Mouse (Mus musculus) right cerebral cortex, adult 18-20 months (tissue): ENCODE data around the gene Ccdc184.

Experiments used
- DNase-seq: peaks from one replicate; pipeline ENCODE4 v3.0.0; 2022; ENCODE audit warnings: mixed read lengths

The Ccdc184 gene

DNA sequence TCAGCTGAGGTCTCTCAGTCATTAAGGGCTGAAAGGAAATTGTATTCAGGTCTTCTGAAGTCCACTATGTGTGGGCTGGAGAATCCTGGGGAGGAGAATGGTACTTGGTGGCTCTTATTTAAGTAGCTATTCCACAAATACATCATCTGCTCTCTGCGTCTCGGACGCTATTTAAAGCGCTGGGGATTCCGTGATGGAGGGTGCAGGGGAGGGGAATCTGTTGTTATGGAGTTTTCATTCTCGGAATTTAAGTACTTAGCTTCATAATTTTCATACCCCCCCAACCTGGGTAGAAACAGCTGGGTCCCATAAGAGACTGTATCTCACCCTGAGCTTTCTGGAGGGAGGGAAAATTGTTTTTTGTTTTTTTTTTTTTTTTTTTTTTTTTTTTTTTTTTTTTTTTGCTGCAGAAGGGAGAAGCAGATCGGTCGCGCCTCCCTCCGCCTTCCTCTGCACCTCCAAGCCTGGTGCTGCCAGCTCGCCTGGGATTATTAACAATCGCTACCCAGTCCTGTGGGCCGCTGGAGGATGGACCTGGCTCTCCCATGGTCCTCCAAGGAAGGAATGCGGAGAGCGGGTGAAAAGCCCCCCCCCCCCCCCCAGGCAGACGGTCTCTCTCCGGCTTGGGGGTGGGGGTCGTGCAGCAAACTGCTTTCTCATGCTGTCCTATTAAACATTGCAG, at the start of gene Ccdc184:
Gene Ccdc184 (plus strand): TSS at position 196 of the 682 bp plus-strand sequence.
- DNase-seq, result peak; percentile 24

DNA sequence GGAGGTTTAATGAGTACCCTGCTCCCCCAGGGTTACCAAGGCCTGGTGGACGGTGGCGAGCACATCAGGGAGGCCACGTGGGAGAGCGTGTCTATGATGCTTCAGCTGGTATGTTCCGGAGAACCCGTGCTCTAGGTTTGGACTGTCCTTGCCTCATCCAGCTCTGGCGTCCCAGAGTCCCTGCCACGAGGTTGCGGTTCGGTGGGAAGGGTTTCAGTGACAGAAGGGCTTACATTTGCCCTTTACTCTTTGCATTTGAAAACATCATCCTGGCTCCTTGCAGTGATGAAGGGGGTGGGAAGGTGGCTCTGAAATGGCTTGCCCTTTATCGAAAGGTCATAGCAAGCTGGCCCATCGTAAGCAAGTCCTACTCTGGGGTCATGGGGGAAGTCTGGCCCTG, 47.6 kb upstream of the Ccdc184 start:
- no peak for DNase-seq

DNA sequence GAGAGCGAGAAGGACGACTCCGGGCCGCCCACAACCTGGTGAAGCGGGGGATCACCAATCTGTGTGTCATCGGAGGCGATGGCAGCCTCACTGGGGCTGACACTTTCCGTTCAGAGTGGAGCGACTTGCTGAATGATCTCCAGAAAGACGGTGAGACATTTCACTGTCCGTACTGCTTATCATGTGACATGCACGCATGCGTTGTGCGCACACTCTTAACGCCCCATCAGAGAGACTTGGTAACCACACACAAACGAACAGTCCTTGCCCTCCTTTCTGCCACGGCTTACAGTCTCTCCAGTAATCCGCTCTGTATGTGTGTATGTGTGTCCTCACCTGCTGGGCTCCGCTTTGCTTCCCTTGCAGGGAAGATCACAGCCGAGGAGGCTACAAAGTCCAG, 46.1 kb upstream of the Ccdc184 start:
- DNase-seq, result no peak

DNA sequence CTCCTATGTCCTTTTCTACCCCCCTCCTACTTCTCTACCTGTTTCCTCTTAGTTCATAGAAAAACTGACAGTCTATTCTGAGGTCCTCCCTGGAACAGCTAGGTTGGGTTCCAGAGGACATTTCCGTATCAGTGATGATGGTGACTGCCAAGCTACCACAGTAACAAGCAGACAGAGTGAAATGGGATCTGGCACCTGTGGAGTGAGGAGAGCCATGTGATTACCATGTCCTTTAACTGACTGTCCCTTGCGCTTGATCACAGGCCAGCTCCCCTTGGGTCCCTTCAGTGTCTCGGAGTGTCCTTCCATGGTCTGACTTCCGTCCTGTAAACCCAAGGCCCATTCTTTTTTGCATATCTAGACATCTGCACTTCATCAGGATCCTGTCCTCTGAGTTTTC, 36.0 kb upstream of the Ccdc184 start:
- DNase-seq, result no peak

DNA sequence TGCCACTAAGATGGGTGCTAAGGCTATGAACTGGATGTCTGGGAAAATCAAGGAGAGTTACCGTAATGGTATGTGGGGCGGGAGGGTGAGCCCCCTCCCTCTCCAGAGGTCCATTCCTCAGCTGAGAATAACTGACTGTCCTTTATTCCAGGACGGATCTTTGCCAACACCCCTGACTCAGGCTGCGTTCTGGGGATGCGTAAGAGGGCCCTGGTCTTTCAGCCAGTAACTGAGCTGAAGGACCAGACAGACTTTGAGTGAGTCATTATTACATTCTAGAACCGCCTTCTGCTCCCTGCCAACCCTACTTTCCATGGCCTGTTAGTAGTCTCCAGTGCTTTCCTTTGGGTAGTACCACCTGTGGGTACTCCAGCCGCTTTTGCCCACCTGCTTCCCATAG, 35.5 kb upstream of the Ccdc184 start:
- no peak for DNase-seq

DNA sequence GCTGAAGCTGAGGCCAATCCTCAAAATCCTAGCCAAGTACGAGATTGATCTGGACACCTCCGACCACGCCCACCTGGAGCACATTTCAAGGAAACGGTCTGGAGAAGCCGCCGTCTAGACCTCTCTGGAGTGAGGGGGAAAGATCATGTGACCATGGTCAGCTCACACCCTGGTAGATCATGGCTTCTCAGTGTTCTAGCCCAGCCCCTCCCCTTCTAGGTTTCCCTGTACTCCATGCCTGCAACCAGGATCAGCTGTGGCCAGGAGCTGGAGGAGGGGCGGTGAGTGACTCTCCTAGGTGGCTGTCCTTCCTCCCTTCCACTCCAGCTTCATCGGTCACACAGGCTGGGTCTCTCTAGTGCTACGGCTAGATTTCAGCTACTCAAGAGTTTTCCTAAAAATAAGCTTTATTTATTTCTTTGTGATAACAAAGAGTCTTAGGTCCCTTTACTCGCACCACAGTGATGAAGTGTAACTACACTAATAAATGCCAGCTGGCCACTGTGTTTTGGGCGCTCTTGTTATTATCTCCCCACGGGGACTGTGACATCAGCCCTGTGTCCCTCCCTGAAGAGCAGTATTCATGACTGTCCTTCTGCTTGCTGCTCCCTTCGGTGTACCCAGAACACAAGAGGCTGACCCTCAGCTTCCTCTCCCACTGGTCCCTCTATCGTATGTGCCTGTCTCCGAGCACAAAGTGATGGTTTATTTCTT, 34.9 kb upstream of the Ccdc184 start:
- no peak for DNase-seq

DNA sequence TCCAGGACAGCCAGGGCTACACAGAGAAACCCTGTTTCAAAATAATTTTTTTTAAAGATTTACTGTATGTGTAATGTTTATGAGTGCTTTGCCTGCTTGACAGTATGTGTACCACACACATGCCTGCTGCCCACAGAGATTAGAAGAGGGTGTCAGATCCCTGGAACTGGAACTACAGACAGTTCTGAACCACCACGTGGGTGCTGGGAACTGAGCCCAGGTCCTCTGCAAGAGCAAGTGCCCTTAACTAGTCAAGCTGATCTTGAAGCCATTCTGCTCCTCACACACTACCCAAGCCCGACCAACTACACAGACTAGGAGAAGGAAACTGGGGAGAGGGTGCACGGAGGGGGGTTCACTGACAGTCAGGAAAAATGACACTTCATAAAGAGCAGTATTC, 33.5 kb upstream of the Ccdc184 start:
- DNase-seq, result no peak

DNA sequence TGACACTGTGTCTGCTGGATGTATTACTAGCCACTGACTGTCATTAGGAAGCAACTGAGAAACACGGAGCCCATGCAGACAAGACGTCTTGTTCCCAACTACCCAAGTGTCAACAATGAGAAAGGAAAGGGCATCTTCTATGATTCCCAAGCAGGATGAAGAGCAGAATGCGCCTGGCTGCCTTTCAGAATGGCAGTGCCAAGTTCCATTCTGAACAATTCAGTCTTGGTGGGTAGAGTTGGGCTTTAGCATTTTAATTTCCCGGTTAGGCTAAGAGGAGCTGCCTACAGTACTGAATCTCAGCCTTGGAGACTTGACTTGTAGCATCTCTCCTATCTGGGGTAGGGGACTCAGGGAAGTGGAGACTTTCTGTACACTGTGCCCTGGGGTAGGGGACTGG, 32.9 kb upstream of the Ccdc184 start:
- peak; percentile 38 for DNase-seq

DNA sequence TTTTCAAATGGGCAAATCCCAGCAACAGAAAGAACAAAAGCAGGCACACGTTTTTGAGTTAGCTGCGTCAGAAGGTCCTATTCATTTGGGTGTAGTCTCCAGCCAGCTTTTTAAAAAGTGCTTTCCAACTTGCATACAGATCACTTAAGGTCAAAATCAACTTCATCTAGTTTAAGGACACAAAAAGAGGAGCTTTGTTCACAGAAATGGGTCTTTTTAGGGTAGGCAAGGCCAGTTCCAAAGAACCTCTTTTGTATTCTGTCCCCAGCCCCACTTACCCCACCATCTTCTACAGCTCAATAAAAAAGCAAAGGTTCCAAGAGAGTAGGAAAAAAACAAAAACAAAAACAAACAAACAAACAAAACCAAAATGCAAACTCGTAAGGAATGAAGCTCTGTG, 32.3 kb upstream of the Ccdc184 start:
- no peak for DNase-seq

DNA sequence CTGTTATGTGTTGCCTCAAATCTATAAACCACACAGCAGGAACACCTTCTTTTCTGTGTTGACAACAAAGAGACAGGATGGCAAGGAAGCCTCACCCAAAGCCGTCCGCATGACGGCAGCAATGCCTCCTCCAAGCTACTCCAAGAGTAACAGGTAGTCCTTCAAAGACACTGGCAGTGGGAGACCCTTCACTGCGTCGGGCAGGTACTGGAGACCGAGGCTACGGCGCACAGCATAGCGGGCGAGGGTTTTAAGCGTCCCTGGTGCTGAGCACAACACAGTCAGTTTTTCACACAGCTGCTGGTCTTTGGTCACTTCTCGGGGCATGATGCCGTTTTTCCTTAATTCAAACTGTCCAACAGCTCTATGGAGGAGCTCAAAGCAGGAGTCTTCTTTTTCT, 31.3 kb upstream of the Ccdc184 start:
- no peak for DNase-seq

DNA sequence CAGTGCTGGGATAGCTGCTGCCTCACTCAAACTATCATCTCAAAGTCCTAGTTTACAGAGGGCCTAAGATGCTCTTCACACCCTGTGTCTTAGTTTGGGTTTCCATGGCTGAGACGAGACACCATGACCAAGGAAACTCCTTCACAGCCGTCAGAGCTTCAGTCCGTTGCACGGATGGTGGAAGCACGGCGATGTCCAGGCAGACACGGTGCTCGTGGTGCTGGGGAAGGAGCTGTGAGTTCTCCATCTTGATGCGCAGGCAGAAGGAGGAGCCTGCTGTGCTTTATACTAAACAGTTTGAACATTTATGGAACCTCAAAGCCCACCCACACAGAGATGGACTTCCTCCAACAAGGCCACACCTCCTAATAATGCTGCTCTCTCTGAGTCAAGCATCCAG, 30.1 kb upstream of the Ccdc184 start:
- DNase-seq, result no peak

DNA sequence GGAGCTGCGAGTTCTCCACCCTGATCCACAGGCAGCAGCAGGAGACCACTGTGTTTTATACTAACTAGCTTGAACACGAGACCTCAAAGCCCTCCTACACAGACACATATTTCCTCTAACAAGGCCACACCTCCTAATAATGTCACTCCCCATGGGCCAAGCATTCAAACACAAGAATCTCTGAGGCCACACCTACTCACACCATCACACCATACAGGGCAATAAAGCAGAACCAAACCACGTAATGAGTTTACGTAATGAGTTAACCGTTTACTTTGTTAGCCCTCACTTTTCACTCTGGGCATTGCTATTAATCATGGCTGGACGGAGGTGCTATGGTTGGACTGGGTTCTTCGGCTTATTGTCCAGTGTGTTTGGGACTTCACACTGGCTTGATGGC, 27.2 kb upstream of the Ccdc184 start:
- DNase-seq, result no peak

DNA sequence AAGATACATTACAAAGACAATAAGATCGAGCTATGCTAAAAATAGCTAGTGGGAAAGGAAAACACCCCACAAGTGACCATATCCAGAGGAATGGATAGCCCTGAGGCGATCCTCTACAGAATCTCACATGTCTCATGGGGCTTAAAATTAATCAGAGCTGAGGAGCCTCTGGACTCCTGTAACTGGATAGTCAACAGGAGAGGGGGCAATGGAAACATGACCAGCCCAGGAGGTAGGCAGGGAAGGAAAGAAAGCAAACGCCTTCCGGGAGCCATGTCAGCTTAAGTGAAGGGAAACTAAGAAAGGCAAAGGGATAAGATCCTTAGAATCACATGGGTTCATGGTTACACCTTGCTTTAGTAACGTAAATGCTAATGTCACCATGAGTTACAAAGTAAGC, 26.1 kb upstream of the Ccdc184 start:
- no peak for DNase-seq

DNA sequence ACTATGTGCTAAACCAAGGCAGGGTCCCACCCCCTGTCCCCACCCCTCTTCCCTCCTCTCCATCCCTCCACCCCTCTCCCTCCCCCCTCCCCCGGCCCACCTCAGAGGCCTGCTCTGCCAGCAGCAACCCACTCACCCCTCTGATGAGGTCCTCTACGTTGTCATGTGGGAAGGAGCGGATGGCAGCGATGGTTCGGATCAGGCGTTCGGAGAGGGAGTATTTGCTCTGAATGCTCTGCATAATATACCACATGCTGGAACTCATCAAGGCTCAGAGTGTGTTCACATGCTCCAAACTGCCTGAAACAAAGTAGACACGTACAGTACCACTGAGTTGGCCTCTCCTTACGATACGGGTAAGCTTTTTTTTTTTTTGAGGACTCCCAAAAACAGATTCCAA, 24.4 kb upstream of the Ccdc184 start:
- no peak for DNase-seq

DNA sequence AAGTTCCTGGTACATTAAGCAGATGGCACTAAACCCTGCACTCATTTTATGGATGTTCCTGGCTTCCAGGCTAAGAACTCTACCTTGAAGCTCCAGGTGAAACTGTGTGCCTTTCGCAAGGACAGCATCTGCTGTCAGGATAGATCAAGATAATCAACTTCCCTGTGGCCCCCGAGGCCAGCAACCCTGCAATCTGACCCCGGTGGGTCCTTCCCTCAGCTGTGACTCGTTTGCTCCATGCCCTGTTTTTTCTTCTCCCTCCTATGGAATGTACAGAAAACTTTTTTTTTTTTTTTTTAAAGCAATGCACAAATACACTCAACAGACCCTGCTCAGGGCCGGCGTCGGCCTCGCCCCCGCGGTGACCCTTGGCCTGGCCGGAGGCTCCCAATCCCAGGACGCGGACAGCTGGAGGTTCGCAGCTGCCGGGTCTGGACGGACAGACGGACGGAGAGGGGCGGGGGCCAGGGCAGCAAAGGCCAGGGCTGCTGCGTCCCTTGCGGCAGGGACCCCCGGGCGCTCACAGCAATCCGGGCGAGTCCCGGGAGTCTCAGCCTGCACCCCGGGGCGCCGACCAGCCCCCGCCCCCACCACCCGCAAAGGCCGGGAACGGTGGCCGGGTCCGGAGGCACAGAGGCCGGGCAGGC, 22.0 kb upstream of the Ccdc184 start:
- DNase-seq, result no peak

DNA sequence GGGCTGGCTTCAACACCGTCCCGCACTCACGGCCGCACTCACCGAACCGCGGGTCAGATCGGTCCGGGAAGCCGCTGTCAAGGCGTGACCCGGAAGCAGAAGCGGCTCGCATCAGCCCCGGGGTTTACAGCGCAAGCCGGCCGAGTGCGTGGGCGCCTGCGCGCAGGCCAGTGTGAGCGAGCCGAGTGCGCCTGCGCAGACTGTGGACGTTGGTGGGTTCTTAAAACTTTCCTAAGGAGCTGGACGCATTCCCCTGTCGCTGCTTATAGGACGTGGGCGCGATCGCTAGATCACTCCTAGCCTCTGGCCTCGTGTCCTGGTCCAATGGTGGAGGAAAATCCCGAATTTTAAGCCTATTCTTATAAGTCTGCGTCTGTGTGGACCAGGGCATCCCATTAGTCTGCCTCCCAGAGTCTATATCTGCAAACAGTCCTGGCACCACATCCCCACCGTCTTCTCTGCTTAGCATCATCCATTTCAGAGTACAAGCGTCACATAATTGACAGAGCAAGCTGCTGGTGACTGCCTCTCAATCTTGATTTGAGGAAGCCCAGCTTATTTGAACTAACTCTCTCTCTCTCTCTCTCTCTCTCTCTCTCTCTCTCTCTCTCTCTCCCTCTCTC, 21.3 kb upstream of the Ccdc184 start:
- peak; percentile 96 for DNase-seq

DNA sequence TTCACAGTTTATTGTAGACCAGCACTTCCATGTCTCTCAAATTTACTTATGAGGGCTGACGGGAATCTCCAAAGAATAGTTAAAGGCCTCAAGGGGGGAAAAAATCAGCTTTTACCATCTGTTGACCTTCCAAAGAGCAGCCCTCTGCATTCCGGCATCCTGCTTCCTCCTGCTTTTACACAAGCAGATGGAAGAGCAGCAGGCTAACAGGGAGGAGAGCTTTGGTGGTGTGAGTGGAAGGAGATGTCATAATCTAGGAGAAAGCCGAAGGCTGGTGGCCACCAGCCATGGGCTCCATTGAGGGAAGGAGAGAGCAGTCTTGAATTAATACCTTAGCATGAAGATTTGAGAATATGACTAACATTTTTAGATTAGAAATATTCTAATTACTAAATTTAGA, 18.6 kb upstream of the Ccdc184 start:
- no peak for DNase-seq

DNA sequence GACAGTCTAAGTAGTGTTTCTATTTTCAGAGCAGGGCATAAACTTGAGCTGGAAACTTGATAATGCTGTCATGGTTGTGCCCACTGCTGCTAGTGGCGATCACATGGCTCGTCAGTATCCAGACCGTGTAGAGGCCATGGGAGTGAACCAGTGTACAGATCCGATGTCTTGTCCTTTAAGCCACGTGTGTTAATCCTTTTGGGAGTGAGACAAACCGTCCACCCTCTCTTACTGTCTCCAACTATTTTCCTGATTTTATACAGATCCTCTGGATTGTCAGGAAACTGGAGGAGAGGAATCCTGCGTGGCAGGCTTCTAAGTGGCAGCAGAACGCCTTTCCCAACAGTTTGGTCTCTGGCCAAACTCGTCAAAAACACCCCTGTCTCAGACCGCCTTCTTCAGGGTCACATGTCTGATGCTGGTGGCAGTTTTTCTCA, 17.8 kb upstream of the Ccdc184 start:
- no peak for DNase-seq

DNA sequence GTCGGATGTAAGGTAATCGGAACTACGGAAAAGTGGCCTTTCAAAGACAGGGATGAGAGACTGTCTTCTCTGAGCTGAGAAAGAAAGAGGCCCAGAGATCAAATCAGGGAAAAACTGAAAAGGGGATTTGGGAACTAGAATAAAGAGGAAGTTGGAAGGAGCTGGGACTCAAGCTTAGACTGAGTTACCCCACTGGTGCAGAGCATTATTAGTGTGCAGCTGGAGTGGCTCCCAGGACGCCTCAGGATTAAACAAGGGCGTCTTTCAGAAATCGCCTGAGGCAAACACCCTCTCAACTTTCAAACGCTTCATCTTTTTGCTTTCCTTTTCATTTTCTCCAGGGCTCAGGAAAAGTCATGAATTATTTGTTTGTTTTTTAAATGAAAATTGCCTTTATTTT, 14.0 kb upstream of the Ccdc184 start:
- DNase-seq, result no peak

DNA sequence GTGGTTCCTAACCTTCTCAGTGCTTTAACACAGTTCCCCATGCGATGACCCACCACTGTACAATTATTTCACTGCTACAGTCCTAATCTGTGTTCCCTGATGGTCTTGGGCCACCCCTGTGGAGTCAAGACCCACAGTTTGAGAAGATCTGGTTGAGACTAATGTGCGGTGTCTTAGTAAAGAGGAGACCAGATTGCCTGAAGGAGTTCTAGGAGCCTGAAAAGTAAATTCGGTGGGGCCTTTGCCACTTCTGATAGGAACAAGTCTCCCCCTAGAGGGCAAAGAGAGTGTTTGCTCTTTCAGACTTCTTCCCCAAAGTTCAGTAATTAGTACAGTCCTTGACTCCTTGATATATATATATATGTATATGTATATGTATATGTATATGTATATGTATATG, 13.3 kb upstream of the Ccdc184 start:
- DNase-seq, result no peak

DNA sequence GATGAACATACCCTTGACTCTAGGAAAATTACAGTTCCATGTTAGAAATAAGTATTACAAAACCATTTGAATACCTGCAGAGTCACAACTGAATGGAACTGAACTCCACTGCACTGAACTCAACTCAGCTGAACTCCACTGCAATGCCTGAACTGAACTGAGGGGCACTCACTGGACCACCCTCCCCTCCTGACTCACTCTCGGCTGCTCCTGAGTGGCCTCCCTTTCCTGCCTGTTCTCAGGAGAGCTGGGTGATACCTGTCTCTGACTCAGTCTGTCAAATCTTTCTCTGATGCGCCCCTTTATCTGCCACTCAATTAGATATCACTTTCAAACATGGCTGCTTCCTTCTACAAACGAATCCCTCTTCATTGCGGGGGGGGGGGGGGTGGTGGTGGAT, 12.8 kb upstream of the Ccdc184 start:
- DNase-seq, result no peak

DNA sequence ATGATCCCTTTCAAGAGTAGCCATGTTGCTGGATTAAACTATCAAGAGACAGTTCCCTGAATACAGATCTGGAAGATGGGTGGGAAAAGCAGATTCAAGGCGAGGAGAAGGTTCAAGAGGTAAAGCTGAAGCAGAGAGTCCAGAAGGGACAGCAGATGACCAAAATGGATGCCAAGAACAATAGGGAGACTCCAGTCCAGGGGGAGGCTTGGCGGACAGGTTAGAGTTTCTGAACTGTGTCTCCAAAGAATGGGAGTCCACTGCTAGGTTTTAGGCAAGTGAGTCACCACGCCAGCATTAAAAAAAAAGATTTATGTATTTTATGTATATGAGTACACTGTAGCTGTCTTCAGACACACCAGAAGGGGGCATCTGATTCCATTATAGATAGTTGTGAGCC, 12.3 kb upstream of the Ccdc184 start:
- DNase-seq, result no peak

DNA sequence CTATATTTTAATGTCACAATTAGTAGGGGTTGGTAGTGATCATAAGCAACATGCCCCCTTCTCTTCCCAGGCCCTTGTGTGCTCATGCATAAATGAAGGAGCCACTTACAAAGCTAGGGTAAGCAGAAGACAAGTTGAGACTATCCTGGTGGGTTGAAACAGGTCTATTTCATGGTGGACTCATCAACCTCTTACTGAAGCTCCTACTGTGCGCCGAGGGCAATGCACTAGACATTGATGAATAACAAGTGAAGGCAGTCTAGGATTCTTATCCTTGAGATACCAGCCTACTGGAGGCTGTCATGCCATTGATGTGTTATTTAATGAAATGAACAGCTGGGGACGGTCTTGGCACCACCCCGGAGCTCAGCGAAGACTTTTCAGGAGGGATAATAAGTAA, 11.7 kb upstream of the Ccdc184 start:
- no peak for DNase-seq

DNA sequence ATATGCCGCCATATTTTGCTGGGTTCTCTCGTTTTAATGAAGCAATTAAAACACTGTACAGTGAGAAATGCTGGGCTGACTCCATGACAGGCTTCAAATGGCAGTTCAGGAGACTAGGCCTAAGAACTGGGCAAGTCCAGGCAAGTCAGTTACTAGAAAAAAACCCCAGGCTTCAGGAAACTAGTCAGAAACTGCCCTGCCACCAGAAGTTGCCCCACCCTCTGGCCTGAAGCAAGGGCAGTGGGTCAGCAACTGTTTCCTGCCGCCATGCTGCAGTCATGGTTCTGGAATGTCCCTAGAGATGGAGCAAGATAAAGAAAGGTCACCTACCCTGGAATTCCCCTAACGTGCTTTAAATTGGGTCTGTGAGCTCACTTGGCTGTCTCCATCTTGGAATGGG, 11.0 kb upstream of the Ccdc184 start:
- no peak for DNase-seq
